Mouse (Mus musculus): ENCODE measurements around the gene Dnase2b. TPM values are rescaled to one million over a fixed set of nuclear protein-coding genes. Genes with fewer than 3 reads are reported as not detected.

Dnase2b gene
- total RNA-seq (2014; rRNA removed; ENCODE audit: low replicate concordance) (not detected in 2 replicates), polyA plus RNA-seq (2015; fragmentation: Nextera tagmentation; extraction: Ambion mirVana) (not detected in 2 replicates)

GRCm38 (mm10) chr3:146615496-146615895 is at the start of gene Dnase2b:
Dnase2b (minus strand) TSS chr3:146615596.
- no peak for ATAC-seq (ENCODE audit: insufficient read depth, low read depth)
- H3K36me3 ChIP-seq (replicated peaks; ENCODE audit: control insufficient read depth, insufficient read depth, low read length): no peaks in the 10 kb centered on the region
- no peak within 1 kb of the TSS for H3K4me2 ChIP-seq (ENCODE audit: low read depth, low read length)
- no peak within 1 kb of the TSS for H3K27ac ChIP-seq (ENCODE audit: low read depth)
- 0 out of 2 replicates have a peak, but pooled peaks cover 10% of the 10 kb centered on the region for H3K4me1 ChIP-seq (ENCODE audit: control insufficient read depth, insufficient read depth)
- no peak within 1 kb of the TSS for H3K9ac ChIP-seq (replicated peaks; ENCODE audit: low read depth, low read length)
- H3K27me3 ChIP-seq (ENCODE audit: control insufficient read depth, insufficient read depth, low read length): no peaks in the 10 kb centered on the region
- DNase-seq (ENCODE audit: low spot score): no peak
- WGBS: 82% methylated on average over 4 of the region's 4 CpGs
- no peak within 1 kb of the TSS for H3K4me3 ChIP-seq (ENCODE audit: low read depth, low read length)
- H3K9me3 ChIP-seq (replicated peaks; ENCODE audit: control insufficient read depth, low read length): no peaks in the 10 kb centered on the region
- TF ChIP-seq EP300 (IDR thresholded peaks at IDR 0.05; ENCODE audit: low read depth) (no peak), CTCF (IDR thresholded peaks at IDR 0.05; ENCODE audit: low read depth) (no peak)

- ATAC-seq (ENCODE audit: insufficient read depth, low read depth): no peak
- peaks cover 16% of the 10 kb centered on the region for H3K4me1 ChIP-seq (ENCODE audit: control insufficient read depth, insufficient read depth)
These were observed 46.5 kb upstream of the Dnase2b start for GRCm38 (mm10) chr3:146661907-146662306.

GRCm38 (mm10) chr3:146661001-146661400 is 45.6 kb upstream of the Dnase2b start:
- WGBS: 23% methylated on average over 6 of the region's 6 CpGs
- ATAC-seq (ENCODE audit: insufficient read depth, low read depth): no peak
- no peaks in the 10 kb centered on the region for H3K27me3 ChIP-seq (ENCODE audit: control insufficient read depth, insufficient read depth, low read length)

More at GRCm38 (mm10) chr3:146661907-146662306, 46.5 kb upstream of the Dnase2b start:
- Histone ChIP-seq H3K4me3 (ENCODE audit: low read depth, low read length) (no peak overlapping the region), H3K9me3 (replicated peaks; ENCODE audit: control insufficient read depth, low read length) (no peaks in the 10 kb centered on the region), H3K27ac (ENCODE audit: low read depth) (peak overlapping the region; percentile 47), H3K4me2 (ENCODE audit: low read depth, low read length) (no peak overlapping the region), H3K36me3 (replicated peaks; ENCODE audit: control insufficient read depth, insufficient read depth, low read length) (no peaks in the 10 kb centered on the region), H3K9ac (replicated peaks; ENCODE audit: low read depth, low read length) (no peak overlapping the region), H3K27me3 (ENCODE audit: control insufficient read depth, insufficient read depth, low read length) (no peaks in the 10 kb centered on the region)
- WGBS: 72% methylated on average over 7 of the region's 7 CpGs
- DNase-seq (ENCODE audit: low spot score): no peak
- no peak for TF ChIP-seq CTCF (IDR thresholded peaks at IDR 0.05; ENCODE audit: low read depth)
- no peak for TF ChIP-seq EP300 (IDR thresholded peaks at IDR 0.05; ENCODE audit: low read depth)

GRCm38 (mm10) chr3:146659321-146659720 is 43.9 kb upstream of the Dnase2b start:
- Histone ChIP-seq H3K9me3 (replicated peaks; ENCODE audit: control insufficient read depth, low read length) (no peaks in the 10 kb centered on the region), H3K27me3 (ENCODE audit: control insufficient read depth, insufficient read depth, low read length) (no peaks in the 10 kb centered on the region), H3K9ac (replicated peaks; ENCODE audit: low read depth, low read length) (no peak overlapping the region), H3K36me3 (replicated peaks; ENCODE audit: control insufficient read depth, insufficient read depth, low read length) (no peaks in the 10 kb centered on the region), H3K27ac (ENCODE audit: low read depth) (no peak overlapping the region), H3K4me3 (ENCODE audit: low read depth, low read length) (no peak overlapping the region), H3K4me1 (ENCODE audit: control insufficient read depth, insufficient read depth) (peaks cover 16% of the 10 kb centered on the region), H3K4me2 (ENCODE audit: low read depth, low read length) (no peak overlapping the region)
- DNase-seq (ENCODE audit: low spot score) (no peak), ATAC-seq (ENCODE audit: insufficient read depth, low read depth) (no peak)
- 79% methylated on average over 5 of the region's 5 CpGs for WGBS
- TF ChIP-seq EP300 (IDR thresholded peaks at IDR 0.05; ENCODE audit: low read depth): no peak
- TF ChIP-seq CTCF (IDR thresholded peaks at IDR 0.05; ENCODE audit: low read depth): no peak

More at GRCm38 (mm10) chr3:146661001-146661400, 45.6 kb upstream of the Dnase2b start:
- Histone ChIP-seq H3K9ac (replicated peaks; ENCODE audit: low read depth, low read length) (no peak overlapping the region), H3K4me2 (ENCODE audit: low read depth, low read length) (no peak overlapping the region), H3K36me3 (replicated peaks; ENCODE audit: control insufficient read depth, insufficient read depth, low read length) (no peaks in the 10 kb centered on the region), H3K4me1 (ENCODE audit: control insufficient read depth, insufficient read depth) (peaks cover 16% of the 10 kb centered on the region), H3K27ac (ENCODE audit: low read depth) (peak overlapping the region; percentile 47; the same call in 1 of the 2 replicates), H3K9me3 (replicated peaks; ENCODE audit: control insufficient read depth, low read length) (no peaks in the 10 kb centered on the region), H3K4me3 (ENCODE audit: low read depth, low read length) (no peak overlapping the region)
- peak; percentile 34 for DNase-seq (ENCODE audit: low spot score)
- TF ChIP-seq CTCF (IDR thresholded peaks at IDR 0.05; ENCODE audit: low read depth) (no peak), EP300 (IDR thresholded peaks at IDR 0.05; ENCODE audit: low read depth) (no peak)

GRCm38 (mm10) chr3:146658061-146658639 is 42.8 kb upstream of the Dnase2b start:
- Histone ChIP-seq H3K4me2 (ENCODE audit: low read depth, low read length) (no peak overlapping the region), H3K36me3 (replicated peaks; ENCODE audit: control insufficient read depth, insufficient read depth, low read length) (no peaks in the 10 kb centered on the region), H3K9me3 (replicated peaks; ENCODE audit: control insufficient read depth, low read length) (no peaks in the 10 kb centered on the region), H3K27me3 (ENCODE audit: control insufficient read depth, insufficient read depth, low read length) (no peaks in the 10 kb centered on the region), H3K4me1 (ENCODE audit: control insufficient read depth, insufficient read depth) (peaks cover 16% of the 10 kb centered on the region), H3K9ac (replicated peaks; ENCODE audit: low read depth, low read length) (no peak overlapping the region), H3K4me3 (ENCODE audit: low read depth, low read length) (no peak overlapping the region), H3K27ac (ENCODE audit: low read depth) (no peak overlapping the region)
- TF ChIP-seq EP300 (IDR thresholded peaks at IDR 0.05; ENCODE audit: low read depth) (no peak), CTCF (IDR thresholded peaks at IDR 0.05; ENCODE audit: low read depth) (no peak)
- WGBS: 90% methylated on average over 1 of the region's 1 CpGs
- DNase-seq (ENCODE audit: low spot score): no peak
- no peak for ATAC-seq (ENCODE audit: insufficient read depth, low read depth)

All from heart, postnatal 0 days (tissue).